Mouse (Mus musculus) kidney, embryonic 16.5 days (tissue): Measurements from ENCODE around the gene Gm42906. TPM values are rescaled to one million over a fixed set of nuclear protein-coding genes. Genes with fewer than 3 reads are reported as not detected.

Experiments
- ATAC-seq: fragments of 200-750 bp; cut with Nextera tagmentation; 2 replicates; pipeline ENCODE4 v1.8.0; 2017; ENCODE audit warnings: moderate TSS enrichment; ENCODE audit not compliant: low FRiP score, low TSS enrichment
- H3K27ac ChIP-seq: fragments of 300-500 bp; sonication (generic); 2 replicates; pipeline ENCODE4 v1.5.1; 2014; ENCODE audit warnings: low read length
- H3K27me3 ChIP-seq: fragments of 300-500 bp; sonication (generic); 2 replicates; pipeline ENCODE4 v1.6.1; 2014; ENCODE audit warnings: low read length, control low read depth, mixed read lengths; ENCODE audit not compliant: insufficient read depth
- H3K36me3 ChIP-seq: fragments of 300-500 bp; sonication (generic); 2 replicates; pipeline ENCODE4 v1.6.1; 2014; ENCODE audit warnings: low read length, control low read depth, mixed read lengths; ENCODE audit not compliant: insufficient read depth
- H3K4me1 ChIP-seq: fragments of 300-500 bp; sonication (generic); 2 replicates; pipeline ENCODE4 v1.6.1; 2014; ENCODE audit warnings: low read length, control low read depth, mixed read lengths; ENCODE audit not compliant: insufficient read depth
- H3K4me2 ChIP-seq: fragments of 300-500 bp; sonication (generic); replicated peaks from 2 replicates; pipeline ENCODE4 v1.6.1; 2014; ENCODE audit warnings: low read depth, low read length
- H3K4me3 ChIP-seq: fragments of 300-500 bp; sonication (generic); 2 replicates; pipeline ENCODE4 v1.5.1; 2014; ENCODE audit warnings: mild to moderate bottlenecking, low read length
- H3K9ac ChIP-seq: fragments of 300-500 bp; sonication (generic); replicated peaks from 2 replicates; pipeline ENCODE4 v1.6.1; 2014; ENCODE audit warnings: low read length
- H3K9me3 ChIP-seq: fragments of 300-500 bp; sonication (generic); 2 replicates; pipeline ENCODE4 v1.6.1; 2016; ENCODE audit warnings: low read length, control low read depth
- WGBS: fragments of 180-500 bp; shearing (Covaris S2); extraction: QIAGEN DNeasy Blood & Tissue Kit; methylation state at CpG from one replicate; pipeline ENCODE4 v1.1.7; 2014; 5-methylcytosine and 5-hydroxymethylcytosine counted together
- polyA plus RNA-seq: library from polyadenylated mRNA; unstranded; fragments of >200 nt; fragmentation: Nextera tagmentation; extraction: Ambion mirVana; gene quantifications from 2 replicates; pipeline ENCODE4 v1.2.1, GENCODE M21; 2015

Gm42906 gene
- polyA plus RNA-seq, 1 experiment from 2014 or later, result not detected

DNA sequence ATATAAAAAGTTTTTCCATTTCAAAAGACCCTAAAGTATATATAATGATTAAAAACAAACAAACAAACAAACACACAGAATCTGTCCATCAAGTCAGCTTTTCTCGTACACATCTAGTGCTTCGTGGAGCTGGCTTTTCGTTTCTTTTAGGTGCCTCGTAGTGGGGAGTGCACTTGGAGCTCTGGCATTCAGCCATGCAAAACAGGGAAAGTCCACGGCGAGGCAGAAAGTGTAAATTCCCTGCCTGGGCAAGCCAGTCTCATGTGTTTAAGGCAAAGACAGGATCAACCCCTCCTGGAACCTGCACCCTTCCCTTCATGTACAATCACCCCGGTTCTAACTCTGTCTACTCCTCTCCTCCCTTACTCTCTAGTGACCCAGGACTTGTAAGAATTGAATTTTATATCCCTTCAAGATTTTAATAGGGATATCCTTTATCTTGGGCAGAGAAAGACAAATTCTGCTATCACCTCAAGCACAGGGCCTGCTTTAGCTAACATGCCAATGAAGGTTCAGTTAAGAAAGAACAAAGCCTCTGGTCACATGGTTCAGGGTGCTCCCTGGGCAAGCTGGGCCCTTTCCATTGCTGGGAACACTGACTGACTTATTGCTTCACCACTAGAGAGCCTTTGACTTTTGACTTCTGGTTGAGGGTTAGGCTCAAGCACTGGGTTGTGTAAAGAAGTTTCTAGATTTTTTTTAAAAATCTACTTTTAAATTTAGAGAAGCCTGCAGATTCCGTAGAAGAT is 292.7 kb downstream of the Gm42906 start:
- WGBS, result 52% methylated on average over 8 of the region's 8 CpGs
- Histone ChIP-seq H3K27ac (peak overlapping the region; percentile 79), H3K9ac (no peak overlapping the region), H3K4me1 (peaks cover 14% of the 10 kb centered on the region), H3K9me3 (peaks cover 4% of the 10 kb centered on the region; the same call in 1 of the 2 replicates), H3K36me3 (0 out of 2 replicates have a peak, but pooled peaks cover 4% of the 10 kb centered on the region), H3K4me3 (no peak overlapping the region), H3K27me3 (no peaks in the 10 kb centered on the region), H3K4me2 (no peak overlapping the region)
- 0 out of 2 replicates have a peak, but pooled peaks have one; percentile 55 for ATAC-seq

DNA sequence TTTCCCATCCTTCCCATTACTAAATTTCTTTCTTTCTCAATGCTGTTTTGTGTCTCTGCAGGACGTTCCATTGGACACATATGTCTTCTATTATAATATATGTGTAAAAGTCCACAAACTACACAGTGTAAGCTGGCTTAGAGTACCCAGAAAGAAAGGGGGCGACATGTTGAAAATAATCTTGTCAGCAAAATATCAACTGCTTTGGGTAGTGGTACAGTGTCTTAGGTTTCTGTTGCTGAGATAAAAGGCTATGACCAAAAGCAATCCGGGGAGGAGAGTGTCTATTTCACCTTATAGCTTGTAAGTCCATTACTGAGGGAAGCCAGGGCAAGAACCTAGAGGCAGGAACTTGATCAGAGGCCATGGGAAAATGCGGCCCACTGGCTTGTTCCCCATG is 293.8 kb downstream of the Gm42906 start:
- Histone ChIP-seq H3K4me1 (peaks cover 14% of the 10 kb centered on the region), H3K4me2 (no peak overlapping the region), H3K27me3 (no peaks in the 10 kb centered on the region), H3K36me3 (0 out of 2 replicates have a peak, but pooled peaks cover 4% of the 10 kb centered on the region), H3K4me3 (no peak overlapping the region), H3K9me3 (peaks cover 4% of the 10 kb centered on the region; the same call in 1 of the 2 replicates), H3K9ac (no peak overlapping the region), H3K27ac (no peak overlapping the region)
- WGBS, result 88% methylated on average over 4 of the region's 4 CpGs
- no peak for ATAC-seq

DNA sequence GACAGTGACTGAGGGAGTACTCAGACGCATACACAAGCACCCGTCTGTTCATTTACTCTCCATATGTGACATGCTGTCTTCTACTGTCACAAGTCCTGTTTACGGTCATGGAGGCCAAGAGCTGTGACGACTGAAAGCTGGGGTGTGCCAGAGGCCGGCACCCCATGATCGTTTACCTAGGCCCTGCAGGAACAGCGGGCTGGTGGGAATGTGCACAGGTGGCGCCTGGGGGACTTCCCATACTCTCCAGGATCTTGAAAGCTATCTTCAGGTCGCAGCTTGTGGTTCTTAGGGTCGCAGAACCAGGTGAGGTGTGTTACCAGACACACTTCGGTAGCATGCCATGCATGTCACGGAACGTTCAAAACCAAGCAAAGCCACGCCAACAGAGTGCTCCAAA is 294.2 kb downstream of the Gm42906 start:
- 0 out of 2 replicates have a peak, but pooled peaks cover 4% of the 10 kb centered on the region for H3K36me3 ChIP-seq
- ATAC-seq, result no peak
- 89% methylated on average over 14 of the region's 14 CpGs for WGBS

DNA sequence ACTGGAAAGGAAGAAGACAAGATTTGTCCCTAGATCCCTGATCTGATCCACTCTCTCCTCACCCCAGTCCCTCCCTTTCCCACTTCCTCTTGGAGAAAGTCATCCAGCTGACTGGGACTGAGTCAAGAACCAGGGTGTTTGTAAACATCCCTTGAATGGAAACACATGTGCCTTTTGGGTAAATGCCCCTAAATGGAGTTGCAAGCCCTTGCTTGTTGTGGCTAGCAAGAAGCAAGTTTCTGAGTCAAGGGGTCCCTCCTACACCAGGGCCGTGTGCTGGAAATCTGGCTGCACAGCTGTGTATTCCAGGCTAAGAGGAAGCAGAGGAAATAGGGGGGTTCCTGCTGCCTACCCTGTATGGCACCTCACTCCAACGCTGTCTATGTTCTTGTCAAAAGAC is 298.2 kb downstream of the Gm42906 start:
- peaks cover 7% of the 10 kb centered on the region; the same call in 1 of the 2 replicates for H3K4me1 ChIP-seq
- WGBS, result 68% methylated on average over 2 of the region's 2 CpGs
- H3K36me3 ChIP-seq, result 0 out of 2 replicates have a peak, but pooled peaks cover 4% of the 10 kb centered on the region
- H3K9me3 ChIP-seq, result no peaks in the 10 kb centered on the region
- no peak overlapping the region for H3K4me3 ChIP-seq
- no peak overlapping the region for H3K9ac ChIP-seq
- no peak overlapping the region for H3K4me2 ChIP-seq
- ATAC-seq, result no peak
- no peak overlapping the region for H3K27ac ChIP-seq
- H3K27me3 ChIP-seq, result no peaks in the 10 kb centered on the region

More for the DNA sequence above, 294.2 kb downstream of the Gm42906 start:
- no peak overlapping the region for H3K27ac ChIP-seq
- no peak overlapping the region for H3K9ac ChIP-seq
- H3K9me3 ChIP-seq, result peaks cover 4% of the 10 kb centered on the region; the same call in 1 of the 2 replicates
- no peak overlapping the region for H3K4me3 ChIP-seq
- no peak overlapping the region for H3K4me2 ChIP-seq
- H3K27me3 ChIP-seq, result no peaks in the 10 kb centered on the region
- peaks cover 14% of the 10 kb centered on the region for H3K4me1 ChIP-seq

DNA sequence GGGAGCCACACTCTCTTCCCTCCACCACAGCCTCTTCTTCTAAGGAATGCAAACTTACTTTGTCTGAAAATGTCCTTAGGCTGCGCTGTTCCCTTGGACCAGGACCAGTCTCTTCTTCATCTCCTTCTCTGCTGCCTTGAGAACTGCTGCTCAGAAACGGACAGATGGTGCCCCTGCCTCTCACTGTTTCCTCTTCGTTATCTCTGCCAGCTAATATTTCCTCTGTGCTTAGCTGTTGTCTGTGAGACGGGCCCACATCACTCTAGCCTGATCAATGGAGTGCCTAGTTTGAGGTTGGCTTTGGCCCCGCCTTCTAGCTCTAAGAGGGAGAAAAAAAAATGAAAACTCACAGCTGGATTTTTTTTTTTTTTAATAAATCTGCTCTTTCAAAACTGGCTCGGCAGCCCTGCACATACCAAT is 300.7 kb downstream of the Gm42906 start:
- ATAC-seq, result no peak
- Histone ChIP-seq H3K4me1 (peaks cover 7% of the 10 kb centered on the region; the same call in 1 of the 2 replicates), H3K27me3 (no peaks in the 10 kb centered on the region), H3K9me3 (peaks cover 3% of the 10 kb centered on the region; the same call in 1 of the 2 replicates), H3K27ac (0 out of 2 replicates have a peak overlapping the region, but pooled peaks have one; percentile 0), H3K4me3 (peak overlapping the region; percentile 8; the same call in 1 of the 2 replicates), H3K9ac (no peak overlapping the region), H3K36me3 (no peaks in the 10 kb centered on the region), H3K4me2 (peak overlapping the region; percentile 45)
- 42% methylated on average over 6 of the region's 6 CpGs for WGBS

DNA sequence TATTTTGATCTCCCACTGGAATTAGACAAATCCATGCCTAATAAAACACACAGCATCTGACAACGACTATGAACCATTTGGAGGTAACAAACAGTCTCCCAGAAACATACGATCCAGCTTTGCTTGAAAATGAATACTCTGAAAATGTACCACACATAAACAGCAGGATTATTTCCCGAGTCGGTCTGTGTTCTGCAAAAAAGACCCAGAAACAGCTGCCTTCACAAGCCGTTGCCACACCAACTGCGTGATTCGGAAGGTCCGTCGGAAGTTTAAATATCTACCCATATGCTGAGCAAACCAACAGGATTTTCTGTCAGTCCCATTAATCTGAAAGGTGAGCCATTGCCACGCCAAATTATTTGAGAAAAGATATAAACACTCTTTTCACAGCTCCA is 301.4 kb downstream of the Gm42906 start:
- H3K4me2 ChIP-seq, result peak overlapping the region; percentile 45
- no peak for ATAC-seq
- H3K4me1 ChIP-seq, result peaks cover 7% of the 10 kb centered on the region; the same call in 1 of the 2 replicates
- 0 out of 2 replicates have a peak overlapping the region, but pooled peaks have one; percentile 15 for H3K9ac ChIP-seq
- H3K4me3 ChIP-seq, result peak overlapping the region; percentile 31
- H3K27ac ChIP-seq, result 0 out of 2 replicates have a peak overlapping the region, but pooled peaks have one; percentile 62
- H3K36me3 ChIP-seq, result no peaks in the 10 kb centered on the region
- WGBS, result 31% methylated on average over 10 of the region's 10 CpGs
- no peaks in the 10 kb centered on the region for H3K27me3 ChIP-seq
- H3K9me3 ChIP-seq, result peaks cover 3% of the 10 kb centered on the region; the same call in 1 of the 2 replicates

DNA sequence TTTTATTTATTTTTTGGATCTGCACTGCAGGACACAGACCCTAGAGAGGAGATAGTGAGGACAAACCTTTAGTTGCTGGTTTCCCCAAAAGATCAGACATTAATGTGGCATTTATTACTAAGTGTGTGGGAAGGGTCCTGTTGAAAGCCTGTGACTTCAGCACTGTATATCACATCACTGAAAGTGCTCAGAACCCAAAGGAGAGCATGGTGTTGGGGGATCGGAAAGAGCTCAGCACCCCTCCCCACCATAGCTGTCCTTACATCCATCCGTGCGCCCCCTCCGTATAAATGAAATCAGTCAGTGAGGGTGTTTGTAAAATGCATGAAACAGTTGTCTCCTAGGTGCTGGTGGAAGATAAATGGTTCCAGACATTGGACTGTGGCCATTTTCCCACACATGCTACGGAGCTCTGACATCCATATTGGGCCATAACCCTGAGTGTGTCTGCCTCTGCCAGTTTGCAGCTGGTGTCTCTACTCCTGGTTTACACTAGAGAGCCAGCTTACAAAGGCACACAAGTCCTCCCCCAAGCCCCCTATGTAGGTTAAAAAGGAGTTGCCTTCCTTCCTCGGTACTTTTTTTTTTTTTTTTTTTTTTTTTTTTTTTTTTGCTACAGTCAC is 301.9 kb downstream of the Gm42906 start:
- H3K36me3 ChIP-seq, result no peaks in the 10 kb centered on the region
- ATAC-seq, result no peak
- 0 out of 2 replicates have a peak overlapping the region, but pooled peaks have one; percentile 18 for H3K27ac ChIP-seq
- H3K9ac ChIP-seq, result 0 out of 2 replicates have a peak overlapping the region, but pooled peaks have one; percentile 44
- peak overlapping the region; percentile 31 for H3K4me3 ChIP-seq
- WGBS, result 57% methylated on average over 6 of the region's 6 CpGs
- peak overlapping the region; percentile 45 for H3K4me2 ChIP-seq
- H3K9me3 ChIP-seq, result peaks cover 3% of the 10 kb centered on the region; the same call in 1 of the 2 replicates
- H3K27me3 ChIP-seq, result no peaks in the 10 kb centered on the region
- H3K4me1 ChIP-seq, result peaks cover 7% of the 10 kb centered on the region; the same call in 1 of the 2 replicates

DNA sequence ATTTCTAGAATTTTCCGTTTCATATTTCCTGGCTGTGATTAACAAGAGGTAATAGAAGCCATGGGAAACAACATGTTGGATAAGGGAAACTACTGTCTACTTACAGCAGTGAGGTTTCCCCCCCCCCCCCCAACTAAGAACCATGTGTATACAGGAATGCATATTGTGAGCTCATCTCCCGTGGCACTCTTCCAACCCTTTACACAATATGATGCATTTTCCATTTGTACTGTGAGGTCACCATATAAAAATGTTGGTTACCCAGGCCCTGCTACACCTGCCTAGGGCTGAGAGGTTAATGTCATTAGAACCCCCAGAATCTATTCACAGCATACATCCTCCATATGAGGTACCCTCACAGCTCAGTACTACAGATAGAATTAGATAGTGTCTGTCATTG is 310.1 kb downstream of the Gm42906 start:
- WGBS, result 76% methylated on average over 2 of the region's 2 CpGs
- Histone ChIP-seq H3K27ac (no peak overlapping the region), H3K36me3 (no peaks in the 10 kb centered on the region), H3K4me2 (no peak overlapping the region), H3K9me3 (no peaks in the 10 kb centered on the region), H3K4me1 (0 out of 2 replicates have a peak, but pooled peaks cover 4% of the 10 kb centered on the region), H3K4me3 (no peak overlapping the region), H3K27me3 (no peaks in the 10 kb centered on the region), H3K9ac (no peak overlapping the region)
- no peak for ATAC-seq

DNA sequence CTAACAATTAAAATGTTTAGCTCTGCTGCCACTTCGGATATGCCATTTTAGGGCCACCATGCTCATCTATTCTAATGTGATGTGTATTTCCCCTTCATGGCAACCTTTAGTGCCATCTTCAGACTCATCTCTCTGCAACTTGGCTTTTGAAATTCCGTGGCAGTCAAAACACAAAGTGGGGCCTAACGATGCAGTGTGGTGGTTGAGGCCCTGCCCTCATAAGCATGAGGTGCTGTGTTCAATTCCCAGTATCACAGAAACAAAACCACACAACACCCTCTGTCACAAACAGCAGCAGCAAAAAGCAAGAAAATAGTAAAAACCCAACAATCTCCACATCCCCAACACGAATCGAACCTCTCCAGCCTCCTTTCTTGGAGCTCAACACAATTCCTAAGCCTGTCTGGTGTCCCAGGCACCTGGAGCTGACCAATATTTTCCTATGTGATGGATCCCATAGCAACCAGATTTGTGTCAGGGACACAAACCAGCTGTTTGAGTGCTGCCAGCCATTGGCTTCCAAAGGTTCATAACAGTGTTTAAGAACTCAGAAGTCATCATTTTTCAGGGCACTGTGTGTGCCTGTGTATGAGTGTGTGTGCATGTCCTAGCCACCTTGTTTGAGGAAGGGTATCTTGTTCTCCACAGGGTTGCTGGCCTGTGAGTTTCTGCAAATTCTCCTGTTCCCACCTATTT is 311.6 kb downstream of the Gm42906 start:
- H3K4me3 ChIP-seq, result no peak overlapping the region
- 88% methylated on average over 5 of the region's 5 CpGs for WGBS
- H3K36me3 ChIP-seq, result no peaks in the 10 kb centered on the region
- no peak overlapping the region for H3K9ac ChIP-seq
- H3K27me3 ChIP-seq, result no peaks in the 10 kb centered on the region
- no peak overlapping the region for H3K27ac ChIP-seq
- H3K4me1 ChIP-seq, result 0 out of 2 replicates have a peak, but pooled peaks cover 4% of the 10 kb centered on the region
- no peak for ATAC-seq
- no peaks in the 10 kb centered on the region for H3K9me3 ChIP-seq
- H3K4me2 ChIP-seq, result no peak overlapping the region
